Comparison of ENCODE assay signal across 9 mouse cellular contexts in the genomic region with DNA sequence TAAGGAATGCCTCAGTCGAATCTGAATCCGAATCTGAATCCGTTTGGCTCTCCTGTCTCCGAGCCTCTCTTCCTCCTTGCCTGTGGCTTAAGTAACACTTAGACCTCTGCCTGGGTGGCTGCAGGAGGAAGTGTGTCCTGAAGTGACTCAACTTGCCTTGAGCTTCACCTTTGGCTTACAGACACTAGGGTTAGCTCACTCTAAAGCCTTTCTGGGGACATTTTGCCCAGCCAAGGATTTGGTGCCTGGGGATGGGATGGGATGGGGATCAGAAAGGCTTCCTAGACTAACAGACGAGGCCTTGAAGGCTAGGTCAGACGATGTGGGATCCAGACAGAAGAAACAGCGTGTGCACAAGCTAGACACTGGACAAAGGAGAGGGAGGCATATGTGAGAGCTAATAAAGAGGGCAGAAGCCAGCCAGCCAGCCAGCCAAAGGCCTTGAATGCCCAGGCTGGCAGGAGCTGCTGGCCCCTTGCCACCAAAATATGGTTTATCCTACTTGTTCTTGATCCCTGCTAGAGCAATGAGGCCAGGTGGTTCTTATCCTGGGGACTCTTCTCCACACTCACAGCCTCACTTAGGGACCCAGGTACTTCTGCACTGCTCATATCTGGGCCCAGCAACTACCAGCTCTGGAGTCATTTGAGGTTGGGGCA. TPM values are rescaled to one million over a fixed set of nuclear protein-coding genes. Genes with fewer than 3 reads are reported as not detected.
DNase-seq lines count a peak whose midpoint lies in the region; ATAC-seq lines count a peak whose summit lies in the region.
"Had no signal": no experiment of that assay in that cellular context is flagged by ENCODE, and none has a peak within 500 bp of the region (broad histone marks: within the 10 kb centered on the region; RNA-seq: fewer than 3 reads in every experiment).

No protein-coding gene starts in this region.

- peak; percentile 84 for DNase-seq in adrenal gland, adult 2 months
- DNase-seq in adrenal gland, adult 18-20 months (ENCODE audit: low spot score in 2 of 2): no peak
- DNase-seq in liver, embryonic 13.5 days: no peak
- no peak for DNase-seq in liver, embryonic 11.5 days (ENCODE audit: low spot score)
- DNase-seq in embryonic facial prominence, embryonic 10.5 days (ENCODE audit: low spot score): no peak
- no peak for DNase-seq in layer of hippocampus, postnatal 10 days (ENCODE audit: low spot score in 2 of 2)
- DNase-seq in urinary bladder, adult 2 months (ENCODE audit: low spot score): no peak
- DNase-seq: thymus, postnatal 36 days had no signal

- peak overlapping the region; percentile 98 for H3K27ac ChIP-seq in liver, embryonic 13.5 days
- no peak overlapping the region for H3K27ac ChIP-seq in liver, embryonic 11.5 days (ENCODE audit: low read depth, low read length)
- peak overlapping the region; percentile 26; the same call in 1 of the 2 replicates for H3K27ac ChIP-seq in embryonic facial prominence, embryonic 10.5 days (replicated peaks)

- ATAC-seq in liver, embryonic 13.5 days (ENCODE audit: low read depth): no peak
- ATAC-seq in liver, embryonic 11.5 days (replicated peaks; ENCODE audit: low FRiP score): no peak
- ATAC-seq in monocyte, adult 5-6 weeks (replicated peaks; ENCODE audit: insufficient number of reproducible peaks, low FRiP score, low TSS enrichment, poor library complexity, severe bottlenecking): peak; percentile 59

- WGBS in liver, embryonic 13.5 days (ENCODE audit: insufficient replicate concordance): 64% methylated on average over 7 of the region's 7 CpGs
- WGBS in liver, embryonic 11.5 days: 54% methylated on average over 7 of the region's 7 CpGs
- 36% methylated on average over 7 of the region's 7 CpGs for WGBS in embryonic facial prominence, embryonic 10.5 days

- no peaks in the 10 kb centered on the region for H3K9me3 ChIP-seq in liver, embryonic 13.5 days (replicated peaks)
- H3K9me3 ChIP-seq in liver, embryonic 11.5 days (ENCODE audit: control insufficient read depth, low read length): no peaks in the 10 kb centered on the region
- no peaks in the 10 kb centered on the region for H3K9me3 ChIP-seq in embryonic facial prominence, embryonic 10.5 days

- H3K36me3 ChIP-seq in liver, embryonic 13.5 days: peaks cover 43% of the 10 kb centered on the region
- H3K36me3 ChIP-seq in liver, embryonic 11.5 days (ENCODE audit: control insufficient read depth, insufficient read depth, low read length): peaks cover 24% of the 10 kb centered on the region
- H3K36me3 ChIP-seq in embryonic facial prominence, embryonic 10.5 days (replicated peaks): peaks cover 35% of the 10 kb centered on the region

- H3K27me3 ChIP-seq in liver, embryonic 13.5 days: no peaks in the 10 kb centered on the region
- no peaks in the 10 kb centered on the region for H3K27me3 ChIP-seq in liver, embryonic 11.5 days (replicated peaks; ENCODE audit: control insufficient read depth, insufficient read depth, low read length)
- peaks cover 31% of the 10 kb centered on the region for H3K27me3 ChIP-seq in embryonic facial prominence, embryonic 10.5 days (replicated peaks; ENCODE audit: low read depth, poor library complexity, severe bottlenecking)

- no peak overlapping the region for H3K4me3 ChIP-seq in liver, embryonic 13.5 days (replicated peaks)
- H3K4me3 ChIP-seq in liver, embryonic 11.5 days (ENCODE audit: low read depth, low read length): no peak overlapping the region
- peak overlapping the region; percentile 11; the same call in 1 of the 2 replicates for H3K4me3 ChIP-seq in embryonic facial prominence, embryonic 10.5 days

- no peak overlapping the region for H3K4me2 ChIP-seq in liver, embryonic 13.5 days
- no peak overlapping the region for H3K4me2 ChIP-seq in liver, embryonic 11.5 days

- H3K9ac ChIP-seq in liver, embryonic 13.5 days: no peak overlapping the region
- no peak overlapping the region for H3K9ac ChIP-seq in liver, embryonic 11.5 days (ENCODE audit: low read depth, low read length)

- peaks cover 57% of the 10 kb centered on the region for H3K4me1 ChIP-seq in liver, embryonic 13.5 days (replicated peaks)
- H3K4me1 ChIP-seq in liver, embryonic 11.5 days (replicated peaks; ENCODE audit: control insufficient read depth, insufficient read depth, low read length): peaks cover 30% of the 10 kb centered on the region
- H3K4me1 ChIP-seq in embryonic facial prominence, embryonic 10.5 days: peaks cover 69% of the 10 kb centered on the region

RNA-seq across cellular contexts. Expression of gene Ltc4s, which starts 9.0 kb away (rescaled TPM):
- total RNA-seq in adrenal gland, adult 2 months (2021): 10 to 100 TPM; 17.0 to 21.6 TPM
- polyA plus RNA-seq in adrenal gland, adult 2 months (2012; rRNA removed): 83.6 and 186 TPM in 2 replicates
- total RNA-seq in adrenal gland, adult 18-20 months (2021): 10 to 100 TPM; 15.2 to 46.9 TPM
- 0.49 and 0.99 TPM in 2 replicates for polyA plus RNA-seq in liver, embryonic 13.5 days (2015; fragmentation: Nextera tagmentation; extraction: Ambion mirVana)
- 0.82 and 2.6 TPM in 2 replicates for polyA plus RNA-seq in liver, embryonic 11.5 days (2014; fragmentation: Nextera tagmentation; extraction: Ambion mirVana)
- polyA plus RNA-seq in embryonic facial prominence, embryonic 10.5 days (2016; fragmentation: Nextera tagmentation; extraction: Ambion mirVana): 0.75 and 1.4 TPM in 2 replicates
- total RNA-seq in monocyte, adult 5-6 weeks (2017): not detected in 3 replicates
- total RNA-seq in layer of hippocampus, postnatal 10 days (2021): 10 to 100 TPM in 1 of 2 experiments, 1 to 10 TPM in 1; 9.9 to 15.5 TPM
- 16.8 and 36.1 TPM in 2 replicates for polyA plus RNA-seq in urinary bladder, adult 2 months (2012; rRNA removed)

RNA-seq across cellular contexts. Expression of gene Mgat4b, which starts 18.7 kb away (rescaled TPM):
- 100 to 1,000 TPM; 119 to 128 TPM for total RNA-seq in adrenal gland, adult 2 months (2021)
- 347 and 361 TPM in 2 replicates for polyA plus RNA-seq in adrenal gland, adult 2 months (2012; rRNA removed)
- total RNA-seq in adrenal gland, adult 18-20 months (2021): 100 to 1,000 TPM in 1 of 2 experiments, 10 to 100 TPM in 1; 89.3 to 110 TPM
- 11.4 and 12.1 TPM in 2 replicates for polyA plus RNA-seq in liver, embryonic 13.5 days (2015; fragmentation: Nextera tagmentation; extraction: Ambion mirVana)
- 22.3 and 25.4 TPM in 2 replicates for polyA plus RNA-seq in liver, embryonic 11.5 days (2014; fragmentation: Nextera tagmentation; extraction: Ambion mirVana)
- 22.6 and 23.5 TPM in 2 replicates for polyA plus RNA-seq in embryonic facial prominence, embryonic 10.5 days (2016; fragmentation: Nextera tagmentation; extraction: Ambion mirVana)
- total RNA-seq in monocyte, adult 5-6 weeks (2017): 4.9 to 20.2 TPM (median 13.9 TPM) in 3 replicates
- 100 to 1,000 TPM; 201 to 243 TPM for total RNA-seq in layer of hippocampus, postnatal 10 days (2021)
- polyA plus RNA-seq in urinary bladder, adult 2 months (2012; rRNA removed): 47.4 and 54.3 TPM in 2 replicates

RNA-seq across cellular contexts. Expression of gene Sqstm1, which starts 18.8 kb away (rescaled TPM):
- total RNA-seq in adrenal gland, adult 2 months (2021): 1,000 to 10,000 TPM in 1 of 2 experiments, 100 to 1,000 TPM in 1; 696 to 1,341 TPM
- 517 and 655 TPM in 2 replicates for polyA plus RNA-seq in adrenal gland, adult 2 months (2012; rRNA removed)
- 100 to 1,000 TPM; 715 to 956 TPM for total RNA-seq in adrenal gland, adult 18-20 months (2021)
- polyA plus RNA-seq in liver, embryonic 13.5 days (2015; fragmentation: Nextera tagmentation; extraction: Ambion mirVana): 132 and 133 TPM in 2 replicates
- 176 and 177 TPM in 2 replicates for polyA plus RNA-seq in liver, embryonic 11.5 days (2014; fragmentation: Nextera tagmentation; extraction: Ambion mirVana)
- polyA plus RNA-seq in embryonic facial prominence, embryonic 10.5 days (2016; fragmentation: Nextera tagmentation; extraction: Ambion mirVana): 130 and 131 TPM in 2 replicates
- 878 to 1,339 TPM (median 1,041 TPM) in 3 replicates for total RNA-seq in monocyte, adult 5-6 weeks (2017)
- total RNA-seq in layer of hippocampus, postnatal 10 days (2021): 100 to 1,000 TPM; 302 to 324 TPM
- 317 and 373 TPM in 2 replicates for polyA plus RNA-seq in urinary bladder, adult 2 months (2012; rRNA removed)

RNA-seq across cellular contexts. Expression of gene Mrnip, which starts 55.1 kb away (rescaled TPM):
- 10 to 100 TPM in 1 of 2 experiments, 1 to 10 TPM in 1; 4.9 to 11.5 TPM for total RNA-seq in adrenal gland, adult 2 months (2021)
- 6.6 and 8.7 TPM in 2 replicates for polyA plus RNA-seq in adrenal gland, adult 2 months (2012; rRNA removed)
- total RNA-seq in adrenal gland, adult 18-20 months (2021): 1 to 10 TPM; 4.4 to 5.3 TPM
- polyA plus RNA-seq in liver, embryonic 13.5 days (2015; fragmentation: Nextera tagmentation; extraction: Ambion mirVana): 8.1 and 8.5 TPM in 2 replicates
- polyA plus RNA-seq in liver, embryonic 11.5 days (2014; fragmentation: Nextera tagmentation; extraction: Ambion mirVana): 13.9 and 18.7 TPM in 2 replicates
- polyA plus RNA-seq in embryonic facial prominence, embryonic 10.5 days (2016; fragmentation: Nextera tagmentation; extraction: Ambion mirVana): 24.1 and 27.3 TPM in 2 replicates
- 2.0 to 4.1 TPM (median 3.3 TPM) in 3 replicates for total RNA-seq in monocyte, adult 5-6 weeks (2017)
- 10 to 100 TPM; 20.5 to 21.3 TPM for total RNA-seq in layer of hippocampus, postnatal 10 days (2021)
- 8.7 and 11.5 TPM in 2 replicates for polyA plus RNA-seq in urinary bladder, adult 2 months (2012; rRNA removed)
